16 mouse cellular contexts compared by ENCODE assay signal in genomic region chr4:139034540-139034939, GRCm38 (mm10). TPM values are rescaled to one million over a fixed set of nuclear protein-coding genes. Genes with fewer than 3 reads are reported as not detected.
DNase-seq lines count a peak whose midpoint lies in the region; ATAC-seq and TF ChIP-seq lines count a peak whose summit lies in the region.
"Had no signal": no experiment of that assay in that cellular context is flagged by ENCODE, and none has a peak within 500 bp of the region (broad histone marks: within the 10 kb centered on the region; RNA-seq: fewer than 3 reads in every experiment).

No protein-coding gene starts in this region.

- WGBS in heart, embryonic 12.5 days: 39% methylated on average over 4 of the region's 4 CpGs
- WGBS in intestine, embryonic 16.5 days: 52% methylated on average over 4 of the region's 4 CpGs

- H3K4me3 ChIP-seq in heart, embryonic 12.5 days: no peak overlapping the region
- H3K4me3 ChIP-seq in layer of hippocampus, adult 2 months: no peak overlapping the region
- no peak overlapping the region for H3K4me3 ChIP-seq in ES-Bruce4 (ENCODE audit: low read depth, low read length)
- no peak overlapping the region for H3K4me3 ChIP-seq in intestine, embryonic 16.5 days (ENCODE audit: low read length)
- H3K4me3 ChIP-seq: embryonic facial prominence, embryonic 13.5 days; liver, embryonic 13.5 days; midbrain, embryonic 10.5 days; neural tube, embryonic 13.5 days had no signal

- peaks cover 16% of the 10 kb centered on the region for H3K27me3 ChIP-seq in heart, embryonic 12.5 days (replicated peaks)
- no peaks in the 10 kb centered on the region for H3K27me3 ChIP-seq in ES-Bruce4 (ENCODE audit: control insufficient read depth, insufficient read depth, low read length, poor library complexity, severe bottlenecking)
- H3K27me3 ChIP-seq in intestine, embryonic 16.5 days (replicated peaks; ENCODE audit: control insufficient read depth, insufficient read depth, low read length): no peaks in the 10 kb centered on the region

- no peak overlapping the region for H3K4me2 ChIP-seq in heart, embryonic 12.5 days
- H3K4me2 ChIP-seq in intestine, embryonic 16.5 days (ENCODE audit: low read depth, low read length): no peak overlapping the region
- H3K4me2 ChIP-seq: embryonic facial prominence, embryonic 13.5 days; liver, embryonic 13.5 days; neural tube, embryonic 13.5 days had no signal

- no peak for TF ChIP-seq EP300 in ES-Bruce4 (IDR thresholded peaks at IDR 0.05; ENCODE audit: insufficient read depth, low read depth, low read length)

- H3K4me1 ChIP-seq in heart, embryonic 12.5 days (replicated peaks): peaks cover 14% of the 10 kb centered on the region
- no peaks in the 10 kb centered on the region for H3K4me1 ChIP-seq in ES-Bruce4 (ENCODE audit: control insufficient read depth, insufficient read depth, low read length)
- H3K4me1 ChIP-seq in intestine, embryonic 16.5 days (ENCODE audit: control insufficient read depth, insufficient read depth, low read length): peaks cover 8% of the 10 kb centered on the region
- H3K4me1 ChIP-seq: liver, embryonic 13.5 days had no signal

- peak; percentile 26 to 40 for DNase-seq in heart, postnatal 10 days
- no peak for DNase-seq in layer of hippocampus, adult 2 months (ENCODE audit: low spot score in 2 of 2)
- no peak for DNase-seq in layer of hippocampus, postnatal 10 days (ENCODE audit: low spot score in 2 of 2)
- no peak for DNase-seq in spleen, adult 12 weeks (ENCODE audit: low spot score)
- DNase-seq: cerebellum, adult 9-11 months; gastrocnemius, postnatal 10 days; heart, postnatal 4 days; liver, embryonic 13.5 days; lung, postnatal 14 days; right cerebral cortex, postnatal 14 days had no signal

- 0 out of 2 replicates have a peak, but pooled peaks cover 7% of the 10 kb centered on the region for H3K9me3 ChIP-seq in heart, embryonic 12.5 days (replicated peaks)
- no peaks in the 10 kb centered on the region for H3K9me3 ChIP-seq in ES-Bruce4 (replicated peaks; ENCODE audit: control insufficient read depth, insufficient read depth, low read length, poor library complexity, severe bottlenecking)
- H3K9me3 ChIP-seq in intestine, embryonic 16.5 days (ENCODE audit: control insufficient read depth, low read length): no peaks in the 10 kb centered on the region
- H3K9me3 ChIP-seq: embryonic facial prominence, embryonic 13.5 days; liver, embryonic 13.5 days; midbrain, embryonic 10.5 days; neural tube, embryonic 13.5 days had no signal

- H3K9ac ChIP-seq in heart, embryonic 12.5 days: no peak overlapping the region
- H3K9ac ChIP-seq in ES-Bruce4 (ENCODE audit: low read depth, poor library complexity, severe bottlenecking): no peak overlapping the region
- no peak overlapping the region for H3K9ac ChIP-seq in intestine, embryonic 16.5 days (ENCODE audit: low read depth, low read length)
- H3K9ac ChIP-seq: embryonic facial prominence, embryonic 13.5 days; liver, embryonic 13.5 days; neural tube, embryonic 13.5 days had no signal

- no peak overlapping the region for H3K27ac ChIP-seq in heart, embryonic 12.5 days (ENCODE audit: poor library complexity, severe bottlenecking)
- H3K27ac ChIP-seq in layer of hippocampus, adult 2 months: peak overlapping the region; percentile 19; the same call in 1 of the 2 replicates
- no peak overlapping the region for H3K27ac ChIP-seq in ES-Bruce4 (ENCODE audit: insufficient read depth, low read length)
- no peak overlapping the region for H3K27ac ChIP-seq in intestine, embryonic 16.5 days (ENCODE audit: low read length)
- H3K27ac ChIP-seq: embryonic facial prominence, embryonic 13.5 days; liver, embryonic 13.5 days; midbrain, embryonic 10.5 days; neural tube, embryonic 13.5 days had no signal

- TF ChIP-seq POLR2A in ES-Bruce4 (IDR thresholded peaks at IDR 0.05; ENCODE audit: insufficient read depth, low read length): no peak

- peaks cover 7% of the 10 kb centered on the region; the same call in 1 of the 2 replicates for H3K36me3 ChIP-seq in heart, embryonic 12.5 days
- no peaks in the 10 kb centered on the region for H3K36me3 ChIP-seq in ES-Bruce4 (ENCODE audit: control insufficient read depth, insufficient read depth, low read length, poor library complexity, severe bottlenecking)
- peaks cover 9% of the 10 kb centered on the region for H3K36me3 ChIP-seq in intestine, embryonic 16.5 days (ENCODE audit: control insufficient read depth, insufficient read depth, low read length)
- H3K36me3 ChIP-seq: embryonic facial prominence, embryonic 13.5 days; liver, embryonic 13.5 days; midbrain, embryonic 10.5 days; neural tube, embryonic 13.5 days had no signal

- no peak for ATAC-seq in heart, embryonic 12.5 days (ENCODE audit: insufficient number of reproducible peaks, low FRiP score)
- ATAC-seq in intestine, embryonic 16.5 days: peak; percentile 73

- peak; percentile 25 for TF ChIP-seq CTCF in layer of hippocampus, adult 2 months (conservative IDR thresholded peaks at IDR 0.05)
- peak; percentile 32 for TF ChIP-seq CTCF in ES-Bruce4 (IDR thresholded peaks at IDR 0.05; ENCODE audit: low read depth, low read length)

- intact Hi-C loops in heart, postnatal 10 days (cut with DNase I): loop anchor here (2.0 kb wide), 1 partner anchor 42 kb away; no protein-coding TSS in a partner anchor

RNA-seq across cellular contexts. Expression of gene Htr6, which starts 40.8 kb away (rescaled TPM):
- not detected for total RNA-seq in heart, postnatal 10 days (2021)
- polyA plus RNA-seq in heart, embryonic 12.5 days (2016; fragmentation: Nextera tagmentation; extraction: Ambion mirVana): not detected in 2 replicates
- total RNA-seq in layer of hippocampus, adult 2 months (2021): 1 to 10 TPM; 7.3 to 7.6 TPM
- 1 to 10 TPM; 5.4 to 6.5 TPM for total RNA-seq in layer of hippocampus, postnatal 10 days (2021)
- polyA plus RNA-seq in ES-Bruce4 (2011; ENCODE audit: insufficient read depth, insufficient read length, low read depth, missing spikeins): not detected in 2 replicates
- polyA plus RNA-seq in intestine, embryonic 16.5 days (2015; fragmentation: Nextera tagmentation; extraction: Ambion mirVana): 0.05 TPM in 1 of 2 replicates, not detected in the other
- total RNA-seq: gastrocnemius, postnatal 10 days; heart, postnatal 4 days had no signal
- polyA plus RNA-seq: liver, embryonic 13.5 days; midbrain, embryonic 10.5 days had no signal

RNA-seq across cellular contexts. Expression of gene Nbl1, which starts 58.3 kb away (rescaled TPM):
- 10 to 100 TPM; 27.9 to 36.3 TPM for total RNA-seq in heart, postnatal 10 days (2021)
- 10.1 and 10.6 TPM in 2 replicates for polyA plus RNA-seq in heart, embryonic 12.5 days (2016; fragmentation: Nextera tagmentation; extraction: Ambion mirVana)
- 10 to 100 TPM; 84.4 to 89.9 TPM for total RNA-seq in layer of hippocampus, adult 2 months (2021)
- total RNA-seq in layer of hippocampus, postnatal 10 days (2021): 10 to 100 TPM; 64.4 to 83.9 TPM
- 4.3 and 5.1 TPM in 2 replicates for polyA plus RNA-seq in ES-Bruce4 (2011; ENCODE audit: insufficient read depth, insufficient read length, low read depth, missing spikeins)
- 38.9 and 43.3 TPM in 2 replicates for polyA plus RNA-seq in intestine, embryonic 16.5 days (2015; fragmentation: Nextera tagmentation; extraction: Ambion mirVana)

Comparison
In these comparisons a context has a peak if more than half of its experiments do, and no peak if none do; other contexts are left out.
1. DNase-seq: peak in heart, postnatal 10 days (2 of 2); none in layer of hippocampus, adult 2 months (0 of 2), layer of hippocampus, postnatal 10 days (0 of 2) and spleen, adult 12 weeks (single experiment).
2. RNA of gene Htr6, which starts 40.8 kb away (total RNA-seq): 7.3 to 7.6 TPM in layer of hippocampus, adult 2 months and 5.4 to 6.5 TPM in layer of hippocampus, postnatal 10 days; not detected in heart, postnatal 10 days; every median in the first group is over 4 times any median in the second.